Mouse (Mus musculus) spleen, adult 2 months (tissue): Measurements from ENCODE around the gene Hist1h2bn. TPM values are rescaled to one million over a fixed set of nuclear protein-coding genes. Genes with fewer than 3 reads are reported as not detected.
"Not testable (repeated sequence)": the region's sequence is repeated elsewhere in the genome, so short reads cannot be mapped to it uniquely, and the experiment has no call there.

Source experiments
- DNase-seq, 2 experiments: peaks; one replicate each; pipeline versions ENCODE4 v3.0.0 to v3.0.0-alpha.2; 2012 to 2021; ENCODE audit warnings: low spot score in 2 of 2, low read depth in 1 of 2
- H3K27ac ChIP-seq: fragments of 200-500 bp; 2 replicates; pipeline ENCODE4 v1.5.1; 2012; ENCODE audit warnings: low read length, inconsistent platforms; ENCODE audit not compliant: insufficient read depth
- H3K27me3 ChIP-seq: fragments of 200-500 bp; 2 replicates; pipeline ENCODE4 v1.6.1; 2012; ENCODE audit warnings: mild to moderate bottlenecking, moderate library complexity, low read length, inconsistent platforms; ENCODE audit not compliant: control insufficient read depth, insufficient read depth
- H3K36me3 ChIP-seq: fragments of 200-500 bp; 2 replicates; pipeline ENCODE4 v1.6.1; 2012; ENCODE audit warnings: mild to moderate bottlenecking, low read length, inconsistent platforms; ENCODE audit not compliant: control insufficient read depth, insufficient read depth
- H3K4me1 ChIP-seq: fragments of 200-500 bp; 2 replicates; pipeline ENCODE4 v1.6.1; 2011; ENCODE audit warnings: inconsistent platforms; ENCODE audit not compliant: control insufficient read depth, insufficient read depth, insufficient read length
- H3K4me3 ChIP-seq: fragments of 200-500 bp; 2 replicates; pipeline ENCODE4 v1.5.1; 2011; ENCODE audit warnings: mild to moderate bottlenecking, inconsistent platforms; ENCODE audit not compliant: insufficient read depth, insufficient read length; ENCODE audit errors: extremely low read depth
- CTCF ChIP-seq: fragments of 200-500 bp; IDR thresholded peaks from 2 replicates; pipeline ENCODE4 v1.5.1; 2011; ENCODE audit warnings: mild to moderate bottlenecking, inconsistent platforms; ENCODE audit not compliant: insufficient read depth, insufficient read length, insufficient replicate concordance; ENCODE audit errors: extremely low read depth
- POLR2A ChIP-seq: fragments of 200-500 bp; IDR thresholded peaks from 2 replicates; pipeline ENCODE4 v1.6.1; 2011; ENCODE audit warnings: low read depth, low read length, inconsistent platforms
- WGBS: fragments of 180-500 bp; shearing (Covaris S2); methylation state at CpG from one replicate; pipeline ENCODE4 v1.1.7; 2018; 5-methylcytosine and 5-hydroxymethylcytosine counted together
- polyA plus RNA-seq: library from polyadenylated mRNA; depleted of rRNA; stranded (reverse); fragments of >200 nt; gene quantifications from 2 replicates; pipeline ENCODE4 v1.2.3, GENCODE M21; 2012

Gene Hist1h2bn
- polyA plus RNA-seq, 1 experiment = 29.0 TPM

DNA sequence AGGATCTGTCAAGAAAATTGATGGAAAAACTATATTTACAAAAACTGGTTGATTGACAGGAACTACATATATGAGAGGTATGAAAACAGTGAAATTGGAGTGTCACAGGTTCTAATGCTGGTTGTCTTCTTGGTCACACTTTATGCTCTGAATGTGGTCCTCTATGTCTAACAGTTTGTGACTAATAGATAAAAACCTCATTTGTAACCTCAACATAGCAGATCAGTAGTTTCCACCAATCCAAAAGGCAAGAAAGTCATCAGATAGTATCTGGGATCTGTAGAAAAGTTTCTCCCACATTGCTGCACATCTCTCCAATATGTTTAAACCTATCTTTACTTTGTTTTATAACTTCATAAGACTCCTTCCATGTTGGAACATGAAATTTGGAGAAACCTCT lies 2.5 kb upstream of the Hist1h2bn start:
- no peaks in the 10 kb centered on the region for H3K27me3 ChIP-seq
- peaks cover 9% of the 10 kb centered on the region for H3K4me1 ChIP-seq
- no peaks in the 10 kb centered on the region for H3K36me3 ChIP-seq
- DNase-seq = no peak
- H3K4me3 ChIP-seq = no peak overlapping the region; the same call in 1 of the 2 replicates
- no peak overlapping the region for H3K27ac ChIP-seq
- no peak for TF ChIP-seq POLR2A
- no peak for TF ChIP-seq CTCF

DNA sequence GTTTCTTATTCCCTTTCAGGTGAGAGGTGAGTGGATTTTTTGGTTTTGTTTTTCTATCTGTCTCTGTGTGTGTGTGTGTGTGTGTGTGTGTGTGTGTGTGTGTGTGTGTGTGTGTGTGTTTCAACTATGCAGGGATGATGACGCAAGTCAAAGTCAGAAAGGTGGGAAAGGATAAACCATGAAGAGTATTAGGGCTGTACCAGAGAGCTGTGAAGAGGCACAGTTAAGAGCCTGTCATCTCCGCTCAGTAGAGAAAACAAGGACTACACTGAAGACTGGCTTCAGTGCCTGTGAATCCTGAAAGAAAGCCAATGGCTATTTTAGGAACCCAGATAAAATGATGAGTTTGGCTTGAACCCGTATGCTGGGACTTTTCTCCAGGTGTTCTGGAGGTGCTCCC lies 2.1 kb upstream of the Hist1h2bn start:
- Histone ChIP-seq H3K27ac (no peak overlapping the region; the same call in 1 of the 2 replicates), H3K36me3 (no peaks in the 10 kb centered on the region), H3K27me3 (no peaks in the 10 kb centered on the region), H3K4me3 (no peak overlapping the region), H3K4me1 (peaks cover 9% of the 10 kb centered on the region)
- no peak for DNase-seq
- 82% methylated on average over 3 of the region's 3 CpGs for WGBS
- TF ChIP-seq CTCF = no peak
- TF ChIP-seq POLR2A = no peak

- Histone ChIP-seq H3K4me1 (peaks cover 9% of the 10 kb centered on the region), H3K36me3 (no peaks in the 10 kb centered on the region), H3K27ac (0 out of 2 replicates have a peak overlapping the region, but pooled peaks have one; percentile 10), H3K4me3 (no peak overlapping the region), H3K27me3 (no peaks in the 10 kb centered on the region)
- WGBS = 63% methylated on average over 3 of the region's 3 CpGs
- DNase-seq = no peak
- TF ChIP-seq POLR2A (no peak), CTCF (no peak)
Measured at GRCm38 (mm10) chr13:21752356-21752755, 1.6 kb upstream of the Hist1h2bn start.

DNA sequence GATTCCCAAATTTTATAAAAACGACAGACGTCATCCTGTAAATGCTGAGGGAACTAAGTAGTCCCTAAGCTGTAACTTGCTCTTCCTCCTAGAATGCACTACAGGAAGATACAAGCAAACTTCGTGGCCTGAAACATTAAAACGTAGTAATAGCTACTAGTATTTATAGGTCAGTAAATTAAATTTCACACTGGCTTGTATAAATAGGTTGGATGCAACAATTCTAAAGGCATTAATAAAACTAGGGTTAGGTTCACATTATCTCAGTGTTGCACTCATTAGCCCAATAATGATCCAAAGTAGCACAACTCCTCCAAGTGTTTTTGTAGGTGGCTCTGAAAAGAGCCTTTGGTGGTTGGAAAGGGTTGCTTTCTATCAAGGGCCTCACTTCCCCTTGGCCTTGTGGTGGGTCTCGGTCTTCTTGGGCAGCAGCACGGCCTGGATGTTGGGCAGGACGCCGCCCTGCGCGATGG lies 836 bp upstream of the Hist1h2bn start:
- 4% methylated on average over 10 of the region's 10 CpGs for WGBS
- Histone ChIP-seq H3K36me3 (no peaks in the 10 kb centered on the region), H3K27me3 (no peaks in the 10 kb centered on the region), H3K4me3 (peak overlapping the region; percentile 54; the same call in 1 of the 2 replicates), H3K27ac (peak overlapping the region; percentile 92), H3K4me1 (peaks cover 9% of the 10 kb centered on the region)
- no peak for TF ChIP-seq CTCF
- TF ChIP-seq POLR2A = no peak
- DNase-seq = no peak

GRCm38 (mm10) chr13:21754294-21755001 lies 525 bp downstream of the Hist1h2bn start:
- not testable (repeated sequence) for H3K36me3 ChIP-seq, H3K4me1 ChIP-seq, H3K27me3 ChIP-seq
- under 1% methylated on average over 20 of the region's 26 CpGs for WGBS
- peak overlapping the region; percentile 91 for H3K27ac ChIP-seq
- peak in 1 of 2 experiments; percentile 38 for DNase-seq
- peak overlapping the region; percentile 40 for H3K4me3 ChIP-seq

DNA sequence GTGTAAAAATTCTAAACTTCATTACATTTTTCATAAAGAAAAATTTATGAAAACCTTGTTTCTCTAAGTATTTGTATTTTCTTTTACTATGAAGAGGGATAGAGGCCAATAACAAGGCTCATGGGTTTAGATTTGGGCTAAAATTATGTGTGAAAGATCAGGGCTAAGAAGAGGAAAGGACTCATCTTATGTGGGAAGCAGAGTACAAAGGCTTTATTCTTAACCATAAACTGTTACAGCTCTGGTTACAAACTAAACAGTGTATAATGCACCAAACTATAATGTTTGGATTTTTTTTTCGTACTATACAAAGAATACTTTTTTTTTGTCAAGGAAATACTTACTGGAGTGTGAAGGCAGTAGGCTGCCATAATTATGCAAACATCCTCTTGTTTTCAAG lies 1.8 kb downstream of the Hist1h2bn start:
- 35% methylated on average over 1 of the region's 1 CpGs for WGBS
- Histone ChIP-seq H3K4me1 (peaks cover 7% of the 10 kb centered on the region; the same call in 1 of the 2 replicates), H3K36me3 (no peaks in the 10 kb centered on the region), H3K27me3 (no peaks in the 10 kb centered on the region), H3K4me3 (no peak overlapping the region), H3K27ac (no peak overlapping the region)
- no peak for DNase-seq
- TF ChIP-seq POLR2A (no peak), CTCF (no peak)
